Mouse (Mus musculus): ENCODE measurements at regions not wholly inside any gene's neighbourhood (a gene's known extent, or its start where the extent isn't known, plus 50 kb on each side); places are given as distances from the start of the nearest gene placed in this dataset.

- TF ChIP-seq MAX (IDR thresholded peaks at IDR 0.05; ENCODE audit: low read length) (no peak), POLR2A (IDR thresholded peaks at IDR 0.05; ENCODE audit: low read depth, low read length) (no peak), EP300 (IDR thresholded peaks at IDR 0.05; ENCODE audit: low read length) (no peak), CTCF (conservative IDR thresholded peaks at IDR 0.05 in 1 of 2, IDR thresholded peaks at IDR 0.05 in 1 of 2; ENCODE audit: low read depth in 2 of 2, low read length in 2 of 2) (no peak), NELFE (IDR thresholded peaks at IDR 0.05; ENCODE audit: low read depth, low read length) (no peak), ETS1 (conservative IDR thresholded peaks at IDR 0.05; ENCODE audit: low read depth, low read length) (no peak), POLR2AphosphoS2 (IDR thresholded peaks at IDR 0.05; ENCODE audit: low read depth, low read length) (no peak)
Observed at GRCm38 (mm10) chr8:30151181-30151844, 2703.8 kb downstream of the Poteg start.
